Mouse (Mus musculus): ENCODE measurements at regions not wholly inside any gene's neighbourhood (a gene's known extent, or its start where the extent isn't known, plus 50 kb on each side); places are given as distances from the start of the nearest gene placed in this dataset.

DNA sequence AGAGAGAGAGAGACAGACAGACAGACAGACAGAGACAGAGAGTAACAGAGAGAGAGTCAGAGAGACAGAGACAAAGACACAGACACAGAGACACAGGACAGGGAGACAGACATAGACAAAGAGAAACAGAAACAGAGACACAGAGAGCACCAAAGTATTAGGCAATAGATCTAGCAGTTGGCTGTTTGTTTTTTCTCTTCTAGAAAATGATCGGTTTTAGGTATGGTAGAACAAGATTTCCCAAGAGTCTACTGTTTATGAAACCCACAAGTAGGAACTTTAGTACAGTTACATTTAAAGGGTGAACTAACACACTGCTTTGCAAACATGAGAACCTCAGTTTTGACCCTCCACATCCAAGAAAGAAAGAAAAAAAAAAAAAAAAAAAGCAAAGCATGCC is 3350.2 kb upstream of the Gm7489 start:
- ATAC-seq (ENCODE audit: insufficient read depth, low read depth) = no peak
- Histone ChIP-seq H3K27me3 (ENCODE audit: control insufficient read depth, insufficient read depth, low read length) (no peaks in the 10 kb centered on the region), H3K4me2 (ENCODE audit: low read depth, low read length) (no peak overlapping the region), H3K4me3 (ENCODE audit: low read depth, low read length) (no peak overlapping the region), H3K27ac (ENCODE audit: low read depth) (no peak overlapping the region), H3K4me1 (ENCODE audit: control insufficient read depth, insufficient read depth) (no peaks in the 10 kb centered on the region), H3K9ac (replicated peaks; ENCODE audit: low read depth, low read length) (no peak overlapping the region), H3K36me3 (replicated peaks; ENCODE audit: control insufficient read depth, insufficient read depth, low read length) (no peaks in the 10 kb centered on the region), H3K9me3 (replicated peaks; ENCODE audit: control insufficient read depth, low read length) (no peaks in the 10 kb centered on the region)
- TF ChIP-seq CTCF (IDR thresholded peaks at IDR 0.05; ENCODE audit: low read depth) = no peak
- no peak for DNase-seq (ENCODE audit: low spot score)
- 86% methylated on average over 1 of the region's 1 CpGs for WGBS

DNA sequence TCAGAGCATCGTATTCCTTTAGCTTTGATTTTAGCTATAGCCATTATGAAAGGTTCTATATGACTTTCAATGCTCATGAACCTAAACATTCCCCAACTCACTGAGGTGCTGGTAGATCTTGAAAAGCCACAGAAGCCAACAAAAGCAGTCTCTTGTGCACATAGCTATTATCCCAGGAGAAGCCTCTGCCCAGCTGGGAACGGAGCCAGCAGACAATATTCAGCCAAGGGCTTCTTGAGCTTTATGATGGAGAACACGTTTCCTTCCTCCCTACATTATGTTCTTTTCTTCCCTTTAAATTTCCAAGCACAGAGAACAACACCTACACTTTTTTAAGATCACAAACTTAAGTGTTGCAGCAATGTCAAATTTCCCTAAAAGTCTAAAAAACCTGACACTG is 3321.1 kb upstream of the Gm7489 start:
- Histone ChIP-seq H3K9me3 (replicated peaks; ENCODE audit: control insufficient read depth, low read length) (no peaks in the 10 kb centered on the region), H3K4me3 (ENCODE audit: low read depth, low read length) (no peak overlapping the region), H3K27me3 (ENCODE audit: control insufficient read depth, insufficient read depth, low read length) (no peaks in the 10 kb centered on the region), H3K27ac (ENCODE audit: low read depth) (no peak overlapping the region), H3K4me1 (ENCODE audit: control insufficient read depth, insufficient read depth) (no peaks in the 10 kb centered on the region), H3K36me3 (replicated peaks; ENCODE audit: control insufficient read depth, insufficient read depth, low read length) (no peaks in the 10 kb centered on the region), H3K9ac (replicated peaks; ENCODE audit: low read depth, low read length) (no peak overlapping the region), H3K4me2 (ENCODE audit: low read depth, low read length) (no peak overlapping the region)
- no peak for DNase-seq (ENCODE audit: low spot score)
- WGBS = 67% methylated on average over 3 of the region's 3 CpGs
- TF ChIP-seq EP300 (IDR thresholded peaks at IDR 0.05; ENCODE audit: low read depth) (no peak), CTCF (IDR thresholded peaks at IDR 0.05; ENCODE audit: low read depth) (no peak)
- ATAC-seq (ENCODE audit: insufficient read depth, low read depth) = no peak

DNA sequence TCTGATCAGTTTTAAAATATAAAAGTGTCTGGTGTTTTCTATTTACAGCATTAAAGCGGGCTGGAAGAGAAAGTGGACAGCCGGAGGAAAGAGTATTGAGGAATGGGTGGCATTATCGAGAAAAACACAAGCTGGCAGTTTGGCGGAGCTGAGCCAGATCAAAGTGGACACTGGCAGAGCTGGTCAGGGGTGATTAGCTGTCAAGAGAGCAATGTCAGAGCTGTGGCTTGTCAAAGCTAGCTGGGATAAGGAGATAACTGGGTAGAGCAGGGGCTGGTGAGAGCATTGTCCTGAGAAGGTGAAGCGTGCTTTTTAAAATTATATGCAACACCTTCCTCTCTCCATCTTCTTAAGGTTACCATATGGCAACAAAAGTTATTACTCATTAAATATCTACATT is 3303.9 kb upstream of the Gm7489 start:
- Histone ChIP-seq H3K4me3 (ENCODE audit: low read depth, low read length) (no peak overlapping the region), H3K36me3 (replicated peaks; ENCODE audit: control insufficient read depth, insufficient read depth, low read length) (no peaks in the 10 kb centered on the region), H3K4me1 (ENCODE audit: control insufficient read depth, insufficient read depth) (no peaks in the 10 kb centered on the region), H3K9me3 (replicated peaks; ENCODE audit: control insufficient read depth, low read length) (no peaks in the 10 kb centered on the region), H3K27me3 (ENCODE audit: control insufficient read depth, insufficient read depth, low read length) (no peaks in the 10 kb centered on the region), H3K4me2 (ENCODE audit: low read depth, low read length) (no peak overlapping the region), H3K9ac (replicated peaks; ENCODE audit: low read depth, low read length) (no peak overlapping the region), H3K27ac (ENCODE audit: low read depth) (no peak overlapping the region)
- WGBS = 79% methylated on average over 5 of the region's 5 CpGs
- DNase-seq (ENCODE audit: low spot score) = no peak
- ATAC-seq (ENCODE audit: insufficient read depth, low read depth) = no peak
- no peak for TF ChIP-seq EP300 (IDR thresholded peaks at IDR 0.05; ENCODE audit: low read depth)
- TF ChIP-seq CTCF (IDR thresholded peaks at IDR 0.05; ENCODE audit: low read depth) = no peak

DNA sequence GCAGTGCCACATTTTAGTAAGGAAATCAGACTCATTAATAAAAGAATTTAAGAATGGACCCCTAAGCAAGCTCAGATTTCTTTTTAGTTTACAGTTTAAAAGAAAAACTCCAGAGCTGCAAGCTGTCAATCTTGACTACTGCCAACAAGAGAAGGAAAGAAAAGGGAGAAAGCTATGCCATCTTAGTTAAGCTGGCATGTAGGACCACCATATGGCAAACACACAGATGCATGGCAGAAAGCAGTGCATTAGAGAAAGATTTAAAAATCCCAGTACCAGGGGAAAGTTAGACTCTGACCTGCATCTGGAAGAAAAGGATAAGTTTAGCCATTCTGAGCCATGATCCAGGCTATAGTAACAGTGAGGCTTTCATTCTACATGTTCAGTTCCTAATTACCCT is 3300.8 kb upstream of the Gm7489 start:
- no peak overlapping the region for H3K9ac ChIP-seq (replicated peaks; ENCODE audit: low read depth, low read length)
- no peak overlapping the region for H3K4me2 ChIP-seq (ENCODE audit: low read depth, low read length)
- no peaks in the 10 kb centered on the region for H3K9me3 ChIP-seq (replicated peaks; ENCODE audit: control insufficient read depth, low read length)
- no peaks in the 10 kb centered on the region for H3K27me3 ChIP-seq (ENCODE audit: control insufficient read depth, insufficient read depth, low read length)
- no peak for TF ChIP-seq CTCF (IDR thresholded peaks at IDR 0.05; ENCODE audit: low read depth)
- TF ChIP-seq EP300 (IDR thresholded peaks at IDR 0.05; ENCODE audit: low read depth) = no peak
- ATAC-seq (ENCODE audit: insufficient read depth, low read depth) = no peak
- no peak overlapping the region for H3K4me3 ChIP-seq (ENCODE audit: low read depth, low read length)
- no peaks in the 10 kb centered on the region for H3K4me1 ChIP-seq (ENCODE audit: control insufficient read depth, insufficient read depth)
- no peak for DNase-seq (ENCODE audit: low spot score)
- no peaks in the 10 kb centered on the region for H3K36me3 ChIP-seq (replicated peaks; ENCODE audit: control insufficient read depth, insufficient read depth, low read length)
- H3K27ac ChIP-seq (ENCODE audit: low read depth) = no peak overlapping the region

DNA sequence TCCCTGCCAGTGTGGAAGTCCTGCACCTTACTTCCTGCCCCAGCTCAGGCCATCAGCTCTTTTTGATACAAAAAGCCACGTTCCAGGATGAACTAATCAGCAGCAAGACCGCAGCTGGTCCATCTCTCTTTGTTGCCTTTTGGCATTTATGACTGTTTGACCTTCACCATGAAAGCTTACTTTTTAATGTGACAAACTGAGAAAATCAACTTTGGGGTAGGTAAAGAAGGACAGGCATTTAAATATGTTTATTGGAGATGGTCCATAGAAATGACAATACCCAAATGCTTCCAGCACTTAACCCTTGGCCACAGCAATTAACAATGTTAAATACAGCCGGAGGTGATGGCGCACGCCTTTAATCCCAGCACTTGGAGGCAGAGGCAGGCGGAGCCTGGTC is 3299.2 kb upstream of the Gm7489 start:
- Histone ChIP-seq H3K4me1 (ENCODE audit: control insufficient read depth, insufficient read depth) (no peaks in the 10 kb centered on the region), H3K9me3 (replicated peaks; ENCODE audit: control insufficient read depth, low read length) (no peaks in the 10 kb centered on the region), H3K27ac (ENCODE audit: low read depth) (no peak overlapping the region), H3K27me3 (ENCODE audit: control insufficient read depth, insufficient read depth, low read length) (no peaks in the 10 kb centered on the region), H3K9ac (replicated peaks; ENCODE audit: low read depth, low read length) (no peak overlapping the region), H3K4me3 (ENCODE audit: low read depth, low read length) (no peak overlapping the region), H3K36me3 (replicated peaks; ENCODE audit: control insufficient read depth, insufficient read depth, low read length) (no peaks in the 10 kb centered on the region), H3K4me2 (ENCODE audit: low read depth, low read length) (no peak overlapping the region)
- ATAC-seq (ENCODE audit: insufficient read depth, low read depth) (no peak), DNase-seq (ENCODE audit: low spot score) (no peak)
- TF ChIP-seq EP300 (IDR thresholded peaks at IDR 0.05; ENCODE audit: low read depth) (no peak), CTCF (IDR thresholded peaks at IDR 0.05; ENCODE audit: low read depth) (no peak)
- 84% methylated on average over 6 of the region's 6 CpGs for WGBS

All from heart, postnatal 0 days (tissue).